Mouse (Mus musculus) lung, postnatal 36 days (tissue): ENCODE data around the gene Elf2.
"Not testable (repeated sequence)": the region's sequence is repeated elsewhere in the genome, so short reads cannot be mapped to it uniquely, and the experiment has no call there.

Experiments
- DNase-seq: peaks from one replicate; pipeline ENCODE4 v3.0.0; 2022; ENCODE audit warnings: mixed read lengths

The Elf2 gene

GRCm38 (mm10) chr3:51230886-51231285 lies 109.6 kb downstream of the Elf2 start:
- no peak for DNase-seq

GRCm38 (mm10) chr3:51230146-51230835 lies 110.2 kb downstream of the Elf2 start:
- DNase-seq = no peak

- DNase-seq = no peak
Observed at GRCm38 (mm10) chr3:51229226-51229625, 111.2 kb downstream of the Elf2 start.

GRCm38 (mm10) chr3:51228821-51229205 lies 111.7 kb downstream of the Elf2 start:
- DNase-seq = no peak

- peak; percentile 75 for DNase-seq
Observed at GRCm38 (mm10) chr3:51228038-51228820, 112.2 kb downstream of the Elf2 start.

- no peak for DNase-seq
Observed at GRCm38 (mm10) chr3:51226601-51227000, 113.9 kb downstream of the Elf2 start.

GRCm38 (mm10) chr3:51225979-51226378 lies 114.5 kb downstream of the Elf2 start:
- DNase-seq = no peak

GRCm38 (mm10) chr3:51225226-51225750 lies 115.2 kb downstream of the Elf2 start:
- no peak for DNase-seq

- DNase-seq = peak; percentile 92
Observed at GRCm38 (mm10) chr3:51224363-51225225, 115.9 kb downstream of the Elf2 start, which contains the start of gene Noct. Gene Noct (plus strand): TSS chr3:51224447.

- DNase-seq = no peak
Observed at GRCm38 (mm10) chr3:51223556-51223955, 116.9 kb downstream of the Elf2 start.

GRCm38 (mm10) chr3:51222834-51223460 lies 117.5 kb downstream of the Elf2 start:
- no peak for DNase-seq

- DNase-seq = no peak
Observed at GRCm38 (mm10) chr3:51222302-51222701, 118.2 kb downstream of the Elf2 start.

- DNase-seq = no peak
Observed at GRCm38 (mm10) chr3:51221847-51222246, 118.6 kb downstream of the Elf2 start.

- DNase-seq = no peak
Observed at GRCm38 (mm10) chr3:51220846-51221245, 119.6 kb downstream of the Elf2 start.

- DNase-seq = no peak
Observed at GRCm38 (mm10) chr3:51219213-51219612, 121.2 kb downstream of the Elf2 start.

GRCm38 (mm10) chr3:51218385-51218784 lies 122.1 kb downstream of the Elf2 start:
- not testable (repeated sequence) for DNase-seq

- DNase-seq = not testable (repeated sequence)
Observed at GRCm38 (mm10) chr3:51216351-51216750, 124.1 kb downstream of the Elf2 start.

GRCm38 (mm10) chr3:51215681-51216080 lies 124.8 kb downstream of the Elf2 start:
- no peak for DNase-seq

GRCm38 (mm10) chr3:51213111-51213510 lies 127.4 kb downstream of the Elf2 start:
- no peak for DNase-seq

GRCm38 (mm10) chr3:51210485-51210884 lies 130.0 kb downstream of the Elf2 start:
- DNase-seq = no peak

- DNase-seq = peak; percentile 55
Observed at GRCm38 (mm10) chr3:51209503-51210314, 130.8 kb downstream of the Elf2 start.

- DNase-seq = no peak
Observed at GRCm38 (mm10) chr3:51208633-51209032, 131.8 kb downstream of the Elf2 start.
